Mouse (Mus musculus) forebrain, embryonic 10.5 days (tissue): ENCODE data around the gene Miga1. TPM values are rescaled to one million over a fixed set of nuclear protein-coding genes. Genes with fewer than 3 reads are reported as not detected.
"Not testable (repeated sequence)": the region's sequence is repeated elsewhere in the genome, so short reads cannot be mapped to it uniquely, and the experiment has no call there.

Source experiments
- DNase-seq: peaks from one replicate; pipeline ENCODE4 v3.0.0-alpha.2; 2017; ENCODE audit warnings: low spot score; ENCODE audit errors: extremely low spot score
- H3K27ac ChIP-seq: fragments of 300-500 bp; sonication (generic); 2 replicates; pipeline ENCODE4 v1.5.1; 2016; ENCODE audit warnings: mild to moderate bottlenecking
- H3K27me3 ChIP-seq: fragments of 300-500 bp; sonication (generic); 2 replicates; pipeline ENCODE4 v1.6.1; 2016; ENCODE audit warnings: mild to moderate bottlenecking; ENCODE audit not compliant: poor library complexity, severe bottlenecking
- H3K36me3 ChIP-seq: fragments of 300-500 bp; sonication (generic); replicated peaks from 2 replicates; pipeline ENCODE4 v1.6.1; 2016; ENCODE audit warnings: mild to moderate bottlenecking, moderate library complexity
- H3K4me1 ChIP-seq: fragments of 300-500 bp; sonication (generic); 2 replicates; pipeline ENCODE4 v1.6.1; 2016
- H3K4me3 ChIP-seq: fragments of 300-500 bp; sonication (generic); 2 replicates; pipeline ENCODE4 v1.5.1; 2016; ENCODE audit warnings: mild to moderate bottlenecking, moderate library complexity
- H3K9me3 ChIP-seq: fragments of 300-500 bp; sonication (generic); 2 replicates; pipeline ENCODE4 v1.6.1; 2016; ENCODE audit warnings: mild to moderate bottlenecking, moderate library complexity
- whole genome bisulfite sequencing: fragments of 180-500 bp; shearing (Covaris S2); methylation state at CpG from one replicate; pipeline ENCODE4 v1.1.7; 2016; 5-methylcytosine and 5-hydroxymethylcytosine counted together
- polyA plus RNA-seq: library from polyadenylated mRNA; unstranded; fragments of >200 nt; fragmentation: Nextera tagmentation; extraction: Ambion mirVana; gene quantifications from 2 replicates; pipeline ENCODE4 v1.2.1, GENCODE M21; 2016

Gene Miga1
- polyA plus RNA-seq, 1 experiment from 2014 or later, result 22.1 TPM

- Histone ChIP-seq H3K9me3 (no peaks in the 10 kb centered on the region), H3K4me3 (no peak overlapping the region), H3K4me1 (no peaks in the 10 kb centered on the region), H3K27ac (no peak overlapping the region), H3K36me3 (peaks cover 40% of the 10 kb centered on the region), H3K27me3 (no peaks in the 10 kb centered on the region)
- WGBS, result 14% methylated on average over 7 of the region's 7 CpGs
- peak; percentile 71 for DNase-seq
Observed at GRCm38 (mm10) chr3:152315613-152316012, 24.6 kb downstream of the Miga1 start.

DNA sequence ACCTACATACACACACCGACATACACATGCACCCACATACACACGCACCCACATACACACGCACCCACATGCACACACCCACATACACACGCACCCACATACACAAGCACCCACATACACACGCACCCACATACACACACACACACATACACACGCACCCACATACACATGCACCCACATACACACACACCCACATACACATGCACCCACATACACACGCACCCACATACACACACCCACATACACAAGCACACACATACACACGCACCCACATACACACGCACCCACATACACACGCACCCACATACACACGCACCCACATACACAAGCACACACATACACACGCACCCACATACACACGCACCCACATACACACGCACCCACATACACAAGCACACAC lies 25.5 kb downstream of the Miga1 start:
- H3K27ac ChIP-seq, H3K4me1 ChIP-seq, H3K27me3 ChIP-seq, DNase-seq, H3K4me3 ChIP-seq, H3K9me3 ChIP-seq: not testable (repeated sequence)
- 78% methylated on average over 14 of the region's 14 CpGs for WGBS
- H3K36me3 ChIP-seq, result peaks cover 41% of the 10 kb centered on the region

DNA sequence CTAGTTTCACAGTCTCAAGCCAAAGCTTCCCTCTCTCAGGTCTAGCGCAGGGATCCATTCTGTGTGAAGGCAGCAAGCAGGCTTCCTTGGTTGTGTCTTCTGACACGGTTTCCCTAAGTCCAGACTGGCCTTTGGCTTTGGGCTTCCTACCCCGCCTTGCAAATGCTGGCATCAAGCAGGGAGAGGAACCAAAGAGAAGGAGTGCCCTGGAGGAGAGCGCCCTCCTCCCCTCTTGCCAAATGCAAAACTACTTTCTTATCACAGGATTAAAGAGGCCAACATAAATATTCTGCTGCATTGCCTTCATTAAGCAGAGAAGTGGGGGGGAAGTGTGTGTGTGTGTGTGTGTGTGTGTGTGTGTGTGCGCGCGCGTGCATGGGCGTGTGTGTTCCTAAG lies 31.0 kb downstream of the Miga1 start:
- WGBS, result 90% methylated on average over 9 of the region's 9 CpGs
- DNase-seq, result no peak
- H3K36me3 ChIP-seq, result peaks cover 54% of the 10 kb centered on the region
- no peaks in the 10 kb centered on the region for H3K4me1 ChIP-seq
- H3K4me3 ChIP-seq, result no peak overlapping the region
- no peak overlapping the region for H3K27ac ChIP-seq
- H3K9me3 ChIP-seq, result no peaks in the 10 kb centered on the region
- H3K27me3 ChIP-seq, result no peaks in the 10 kb centered on the region

DNA sequence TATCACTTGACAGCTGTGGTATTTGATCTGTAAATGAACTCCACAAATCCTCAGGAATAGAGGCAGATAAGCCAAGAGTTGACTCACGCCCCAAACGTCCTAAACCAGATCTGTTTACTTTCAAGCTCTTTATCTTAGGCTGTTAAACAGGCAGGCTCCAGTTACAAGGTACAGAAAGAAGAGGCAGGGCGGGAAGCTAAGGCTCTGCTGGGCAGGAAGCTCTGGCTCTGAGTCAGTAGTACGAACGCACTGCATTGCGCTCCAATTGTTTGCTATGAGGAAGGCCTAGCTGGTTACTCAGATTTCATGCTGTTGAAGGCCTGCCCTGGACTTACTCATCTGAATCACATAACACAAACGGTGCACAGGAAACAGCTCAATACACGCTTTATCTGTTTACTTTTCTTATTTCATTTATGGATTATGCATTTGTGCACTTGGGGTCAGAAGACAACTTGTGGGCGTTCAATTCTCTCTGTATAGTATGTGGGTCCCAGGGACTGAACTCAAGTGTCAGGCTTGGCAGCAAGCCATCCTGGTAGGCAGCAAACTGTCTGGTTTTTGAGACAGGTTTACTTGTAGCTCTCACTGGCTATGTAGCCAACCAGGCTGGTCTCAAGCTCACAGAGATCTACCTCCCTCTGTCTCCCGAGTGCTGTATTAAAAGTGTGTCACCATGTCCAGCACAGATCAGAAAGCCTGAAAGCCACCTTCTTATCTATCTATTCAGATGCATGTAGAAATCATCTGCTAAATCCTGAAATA lies 31.5 kb downstream of the Miga1 start:
- no peak for DNase-seq
- no peaks in the 10 kb centered on the region for H3K27me3 ChIP-seq
- H3K27ac ChIP-seq, result no peak overlapping the region
- H3K4me3 ChIP-seq, result no peak overlapping the region
- WGBS, result 80% methylated on average over 10 of the region's 10 CpGs
- H3K9me3 ChIP-seq, result no peaks in the 10 kb centered on the region
- peaks cover 54% of the 10 kb centered on the region for H3K36me3 ChIP-seq
- no peaks in the 10 kb centered on the region for H3K4me1 ChIP-seq

DNA sequence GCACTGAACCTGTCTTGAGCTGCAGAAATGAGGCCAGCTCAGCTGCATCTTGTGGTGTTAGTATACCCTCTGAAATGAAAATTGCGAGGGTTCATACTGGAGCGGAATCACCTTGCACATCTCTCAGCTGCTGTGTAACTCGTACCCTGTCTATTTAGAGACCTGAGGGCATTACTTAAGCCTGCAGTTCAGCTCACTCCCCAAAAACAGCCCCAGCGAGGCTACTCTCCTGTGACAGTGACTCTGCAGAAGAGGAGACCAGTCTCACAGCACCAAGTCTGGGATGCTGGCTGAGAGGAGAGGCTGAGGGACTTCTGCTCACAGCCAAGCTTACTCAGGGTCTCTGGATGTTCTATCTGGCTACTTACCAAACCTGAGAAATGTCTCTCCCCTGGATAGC lies 34.2 kb downstream of the Miga1 start:
- WGBS, result 87% methylated on average over 4 of the region's 4 CpGs
- no peak for DNase-seq
- Histone ChIP-seq H3K9me3 (no peaks in the 10 kb centered on the region), H3K36me3 (peaks cover 62% of the 10 kb centered on the region), H3K27ac (no peak overlapping the region), H3K27me3 (no peaks in the 10 kb centered on the region), H3K4me1 (no peaks in the 10 kb centered on the region), H3K4me3 (no peak overlapping the region)

DNA sequence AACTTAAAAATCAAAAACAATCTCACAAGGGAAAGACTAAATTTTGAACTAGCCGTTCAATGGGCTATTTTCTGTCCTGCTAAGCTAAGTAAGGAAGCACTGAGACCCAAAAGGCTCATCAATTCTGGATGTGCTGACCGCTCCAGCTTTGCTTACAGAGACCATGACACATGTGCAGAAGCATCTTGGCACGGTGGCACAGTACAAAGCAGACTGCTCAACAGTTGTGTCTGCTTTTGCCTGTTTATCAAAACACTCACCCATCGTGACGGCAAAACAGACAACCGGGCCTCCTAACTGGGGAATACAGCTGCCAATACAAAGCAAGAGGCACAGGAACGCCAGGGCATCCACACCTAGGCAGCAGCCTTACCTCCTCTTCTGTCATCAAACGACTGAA lies 35.1 kb downstream of the Miga1 start:
- no peak overlapping the region for H3K4me3 ChIP-seq
- H3K9me3 ChIP-seq, result no peaks in the 10 kb centered on the region
- no peaks in the 10 kb centered on the region for H3K27me3 ChIP-seq
- peaks cover 63% of the 10 kb centered on the region for H3K36me3 ChIP-seq
- no peak overlapping the region for H3K27ac ChIP-seq
- WGBS, result 92% methylated on average over 8 of the region's 8 CpGs
- DNase-seq, result no peak
- no peaks in the 10 kb centered on the region for H3K4me1 ChIP-seq

DNA sequence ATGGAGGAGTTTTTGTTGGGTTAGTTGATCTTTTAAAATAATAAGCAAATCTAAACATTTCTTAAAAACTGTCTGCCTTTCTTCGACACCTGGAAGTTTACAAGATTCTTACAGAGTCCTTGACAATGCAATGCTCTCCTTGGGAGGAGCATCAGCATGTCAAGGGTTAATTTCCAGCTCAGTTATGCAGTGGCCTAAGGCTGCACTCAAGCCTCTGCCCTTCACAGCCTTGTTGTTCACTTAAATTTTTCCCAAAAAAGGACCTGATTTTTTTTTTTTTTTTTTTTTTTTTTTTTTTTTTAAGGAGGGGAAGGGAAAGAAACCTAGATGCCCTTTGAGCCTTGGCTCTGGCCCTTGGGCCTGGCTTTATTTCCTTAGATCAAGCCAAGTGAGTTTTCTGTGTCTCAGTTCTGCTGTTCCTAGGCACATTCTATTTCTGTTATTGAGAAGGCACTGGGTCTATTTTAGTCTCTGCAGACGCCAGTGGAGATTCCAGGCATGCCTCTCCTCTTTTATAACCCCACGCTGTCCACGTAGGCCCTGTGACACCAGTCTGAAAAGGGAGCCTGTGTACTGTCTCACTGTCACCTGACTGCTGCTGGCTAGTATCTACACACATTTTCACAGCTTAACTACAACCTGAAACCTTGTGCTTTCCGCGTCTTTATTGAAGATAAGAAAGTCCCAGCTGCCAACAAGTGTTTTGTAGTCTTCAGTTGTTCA lies 36.0 kb downstream of the Miga1 start:
- Histone ChIP-seq H3K27me3 (no peaks in the 10 kb centered on the region), H3K27ac (no peak overlapping the region), H3K4me3 (no peak overlapping the region), H3K36me3 (peaks cover 56% of the 10 kb centered on the region), H3K4me1 (no peaks in the 10 kb centered on the region), H3K9me3 (no peaks in the 10 kb centered on the region)
- DNase-seq, result no peak
- WGBS, result 68% methylated on average over 6 of the region's 6 CpGs

GRCm38 (mm10) chr3:152302991-152303390 lies 37.2 kb downstream of the Miga1 start:
- peaks cover 53% of the 10 kb centered on the region for H3K36me3 ChIP-seq
- WGBS, result 85% methylated on average over 9 of the region's 9 CpGs

GRCm38 (mm10) chr3:152300376-152301337 lies 39.5 kb downstream of the Miga1 start:
- 93% methylated on average over 14 of the region's 14 CpGs for WGBS
- H3K27ac ChIP-seq, result no peak overlapping the region
- H3K36me3 ChIP-seq, result peaks cover 60% of the 10 kb centered on the region
- no peaks in the 10 kb centered on the region for H3K9me3 ChIP-seq
- H3K4me1 ChIP-seq, result no peaks in the 10 kb centered on the region
- no peak for DNase-seq
- no peaks in the 10 kb centered on the region for H3K27me3 ChIP-seq
- no peak overlapping the region for H3K4me3 ChIP-seq

More at GRCm38 (mm10) chr3:152302991-152303390, 37.2 kb downstream of the Miga1 start:
- no peak overlapping the region for H3K27ac ChIP-seq
- DNase-seq, result no peak
- no peaks in the 10 kb centered on the region for H3K27me3 ChIP-seq
- no peaks in the 10 kb centered on the region for H3K9me3 ChIP-seq
- no peak overlapping the region for H3K4me3 ChIP-seq
- H3K4me1 ChIP-seq, result no peaks in the 10 kb centered on the region

GRCm38 (mm10) chr3:152295896-152296295 lies 44.3 kb downstream of the Miga1 start:
- Histone ChIP-seq H3K4me1 (no peaks in the 10 kb centered on the region), H3K27ac (no peak overlapping the region), H3K27me3 (no peaks in the 10 kb centered on the region), H3K9me3 (no peaks in the 10 kb centered on the region), H3K4me3 (no peak overlapping the region), H3K36me3 (peaks cover 57% of the 10 kb centered on the region)
- 92% methylated on average over 5 of the region's 5 CpGs for WGBS
- DNase-seq, result no peak

DNA sequence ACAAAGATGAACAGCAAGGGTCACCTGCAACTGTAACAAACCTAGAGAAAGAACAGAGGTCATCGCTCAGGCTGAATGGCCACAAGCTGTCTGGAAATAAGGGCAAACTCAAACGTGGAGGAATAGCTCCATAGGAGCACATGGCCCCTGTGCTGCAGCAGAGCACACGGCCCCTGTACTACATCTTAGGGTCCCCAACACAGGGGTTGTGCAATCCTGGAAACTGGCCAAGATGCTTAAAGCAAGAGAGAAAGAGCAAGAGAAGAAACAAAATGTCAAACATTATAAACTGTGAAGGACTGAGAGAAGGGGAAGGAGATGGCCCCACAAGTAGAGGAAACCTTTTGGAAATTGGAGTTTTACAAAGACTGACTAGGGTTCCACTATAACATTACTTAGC lies 45.8 kb downstream of the Miga1 start:
- no peak for DNase-seq
- 91% methylated on average over 3 of the region's 3 CpGs for WGBS
- no peak overlapping the region for H3K4me3 ChIP-seq
- H3K27me3 ChIP-seq, result no peaks in the 10 kb centered on the region
- H3K9me3 ChIP-seq, result no peaks in the 10 kb centered on the region
- no peak overlapping the region for H3K27ac ChIP-seq
- peaks cover 64% of the 10 kb centered on the region for H3K36me3 ChIP-seq
- no peaks in the 10 kb centered on the region; the same call in 1 of the 2 replicates for H3K4me1 ChIP-seq

DNA sequence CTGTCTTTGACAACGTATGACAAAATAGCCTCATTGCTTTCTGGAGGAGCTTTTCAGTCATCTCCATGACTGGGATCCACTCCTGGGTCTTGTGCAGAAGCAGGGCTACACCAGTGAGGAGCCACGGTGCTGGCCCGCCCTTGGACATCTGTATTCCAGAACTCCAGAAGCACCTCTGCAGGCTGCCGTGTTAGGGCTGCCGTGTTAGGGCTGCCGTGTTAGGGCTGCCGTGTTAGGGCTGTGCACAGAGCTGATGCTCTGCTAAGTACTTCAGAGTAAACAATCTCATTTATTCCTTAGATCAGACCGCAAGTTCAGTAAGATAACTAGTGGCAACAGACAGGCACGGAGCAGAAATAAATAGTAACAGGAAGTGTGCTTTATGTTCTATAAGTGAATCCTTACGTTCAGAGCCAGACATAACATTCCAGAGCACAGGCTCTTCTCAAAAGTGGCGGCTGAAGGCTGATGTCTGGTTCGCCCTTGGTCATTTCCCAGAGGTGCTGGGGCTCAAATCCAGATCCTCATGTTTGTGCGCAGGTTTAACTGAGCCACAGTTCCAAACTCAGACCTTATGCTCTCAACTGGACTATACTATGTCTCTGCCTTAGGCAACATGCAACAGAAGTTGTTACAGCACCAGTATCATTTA lies 46.6 kb downstream of the Miga1 start:
- H3K27ac ChIP-seq, result no peak overlapping the region

More for the DNA sequence above, 46.6 kb downstream of the Miga1 start:
- no peak overlapping the region for H3K4me3 ChIP-seq
- 87% methylated on average over 13 of the region's 13 CpGs for WGBS
- H3K9me3 ChIP-seq, result no peaks in the 10 kb centered on the region
- no peak for DNase-seq
- H3K4me1 ChIP-seq, result no peaks in the 10 kb centered on the region; the same call in 1 of the 2 replicates
- no peaks in the 10 kb centered on the region for H3K27me3 ChIP-seq
- peaks cover 71% of the 10 kb centered on the region for H3K36me3 ChIP-seq
